Mouse (Mus musculus): ENCODE measurements at regions not wholly inside any gene's neighbourhood (a gene's known extent, or its start where the extent isn't known, plus 50 kb on each side); places are given as distances from the start of the nearest gene placed in this dataset.

DNA sequence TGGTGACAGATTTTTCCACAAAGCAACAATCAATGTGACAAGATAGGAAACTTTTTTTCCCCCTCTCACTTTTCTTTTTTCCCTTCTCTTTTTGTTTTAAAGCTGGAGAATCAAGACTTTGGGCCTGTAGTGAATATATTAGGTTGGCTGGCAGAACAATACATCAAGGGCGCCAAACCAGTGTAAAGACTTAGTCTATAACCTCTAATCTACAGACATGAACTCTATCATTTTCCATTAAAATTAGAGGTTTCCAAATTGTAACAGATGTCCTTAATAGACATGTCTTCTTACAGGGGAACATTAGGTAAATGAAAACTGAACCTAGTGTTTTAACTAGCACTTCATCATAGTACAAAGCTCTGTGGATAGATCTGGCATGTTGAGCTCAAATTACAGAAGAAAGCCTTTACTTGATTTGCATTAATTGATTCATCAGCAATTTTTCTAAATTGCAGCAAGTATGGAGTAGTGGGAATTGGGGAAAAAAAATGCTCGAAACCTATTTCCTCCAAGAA, 937.0 kb downstream of the Robo1 start:
- TF ChIP-seq CTCF (IDR thresholded peaks at IDR 0.05; ENCODE audit: low read depth) (no peak), EP300 (IDR thresholded peaks at IDR 0.05; ENCODE audit: low read depth) (no peak)

All from liver, embryonic 14.5 days (tissue).